Mouse (Mus musculus) frontal cortex, postnatal 36 days (tissue): ENCODE measurements around the gene Acacb.

Experiments
- DNase-seq, 2 experiments: peaks; one replicate each; pipeline ENCODE4 v3.0.0; 2022; ENCODE audit warnings: low spot score in 2 of 2

Acacb gene

GRCm38 (mm10) chr5:114268646-114269045 lies 122.3 kb downstream of the Acacb start:
- no peak for DNase-seq

- DNase-seq: no peak
These were observed 123.2 kb downstream of the Acacb start for GRCm38 (mm10) chr5:114269499-114269898.

GRCm38 (mm10) chr5:114269984-114270383 lies 123.6 kb downstream of the Acacb start:
- no peak for DNase-seq

DNA sequence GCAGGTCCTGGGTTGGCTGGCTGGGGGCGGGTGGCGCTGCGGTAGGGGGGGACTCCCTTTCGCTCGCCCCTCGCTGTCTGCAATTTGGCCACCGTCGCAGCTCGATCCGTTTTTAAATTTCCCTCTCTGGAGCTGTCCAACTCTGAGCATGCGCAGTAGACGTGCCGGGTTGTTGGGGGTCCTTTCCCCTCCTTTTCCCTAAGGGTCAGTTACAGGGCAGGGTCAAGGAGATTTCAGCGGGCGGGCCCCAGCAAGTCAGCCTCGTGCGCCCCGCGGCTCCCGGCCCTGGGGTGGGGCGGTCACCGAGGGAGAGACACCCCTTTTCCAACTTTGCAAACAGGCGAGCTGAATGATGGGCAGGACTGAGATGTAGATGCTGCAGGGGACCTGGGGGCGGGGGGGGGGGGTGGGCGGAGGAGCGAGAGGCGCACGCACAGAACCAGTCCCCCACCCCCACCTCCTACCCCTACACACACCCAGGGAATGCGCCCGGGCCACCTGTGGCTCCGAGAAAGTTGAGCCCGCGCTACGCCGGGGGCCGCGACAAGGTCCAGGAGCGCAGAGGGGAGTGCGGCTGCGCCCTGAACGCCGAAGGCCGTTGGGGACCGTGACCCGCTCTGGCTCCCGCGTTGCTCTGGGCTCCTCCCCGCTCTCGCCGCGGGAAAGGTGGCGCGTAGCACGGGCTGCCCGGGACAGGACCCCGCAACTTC lies 127.5 kb downstream of the Acacb start, which contains the start of gene Foxn4:
Gene Foxn4, minus strand, starts transcription at position 115 of the 710 bp plus-strand sequence.
- no peak for DNase-seq

- no peak for DNase-seq
These were observed 129.0 kb downstream of the Acacb start for GRCm38 (mm10) chr5:114275339-114275738.

GRCm38 (mm10) chr5:114275991-114276390 lies 129.7 kb downstream of the Acacb start:
- DNase-seq: no peak

DNA sequence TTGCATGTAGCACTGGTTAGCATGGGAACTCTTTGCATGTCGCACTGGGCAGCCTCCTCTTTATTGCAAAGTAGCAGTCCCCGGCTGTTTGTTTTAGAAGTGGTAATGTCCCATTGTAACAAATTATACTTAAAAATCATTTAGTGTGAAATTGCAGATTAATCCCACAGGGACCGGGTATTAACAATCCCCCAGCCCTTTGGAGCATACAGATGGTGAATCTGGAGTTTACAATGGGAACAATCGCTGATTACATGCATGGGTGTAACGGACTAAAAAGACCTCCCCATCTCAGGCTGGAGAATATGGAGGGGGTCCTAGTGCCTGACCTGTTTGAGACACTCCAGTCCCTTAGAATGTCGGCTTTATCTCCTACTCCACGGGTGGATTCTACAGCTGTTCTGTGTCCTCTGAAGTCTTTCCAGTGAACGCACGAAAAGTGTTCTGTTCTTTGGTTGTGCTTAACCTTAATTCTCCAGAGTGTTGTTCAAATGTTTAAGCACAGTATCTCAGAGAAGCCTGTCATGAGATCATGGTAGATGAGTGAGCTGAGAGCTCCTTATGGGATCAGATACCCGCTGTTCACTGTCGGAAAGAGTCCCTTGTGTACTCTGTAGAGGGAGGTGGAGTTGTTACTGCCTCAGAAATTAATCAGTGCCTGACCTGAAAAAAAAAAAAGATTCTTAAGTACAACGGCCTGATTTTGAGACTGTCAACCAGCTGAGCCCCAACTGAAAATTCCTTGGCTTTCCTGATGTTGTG lies 133.2 kb downstream of the Acacb start:
- no peak for DNase-seq

DNA sequence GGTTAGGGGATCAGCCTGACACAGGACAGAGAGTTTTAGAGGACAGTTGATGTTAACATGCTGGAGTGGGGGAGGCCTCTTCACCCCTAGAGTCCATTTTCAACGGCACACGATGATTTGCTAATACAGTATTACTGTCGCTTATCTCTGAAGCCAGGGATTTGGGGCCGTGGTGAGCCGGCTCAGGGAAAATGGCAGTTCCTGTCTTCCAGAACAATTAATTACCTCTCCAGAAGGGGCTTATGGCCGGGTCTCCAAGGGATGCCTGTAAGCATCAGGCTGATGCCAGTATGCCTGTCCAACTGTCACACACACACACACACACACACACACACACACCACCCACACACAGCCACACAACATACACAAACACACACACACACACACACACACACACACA lies 136.0 kb downstream of the Acacb start:
- no peak for DNase-seq

GRCm38 (mm10) chr5:114284604-114285397 lies 138.5 kb downstream of the Acacb start:
- peak in 1 of 2 experiments; percentile 46 for DNase-seq

DNA sequence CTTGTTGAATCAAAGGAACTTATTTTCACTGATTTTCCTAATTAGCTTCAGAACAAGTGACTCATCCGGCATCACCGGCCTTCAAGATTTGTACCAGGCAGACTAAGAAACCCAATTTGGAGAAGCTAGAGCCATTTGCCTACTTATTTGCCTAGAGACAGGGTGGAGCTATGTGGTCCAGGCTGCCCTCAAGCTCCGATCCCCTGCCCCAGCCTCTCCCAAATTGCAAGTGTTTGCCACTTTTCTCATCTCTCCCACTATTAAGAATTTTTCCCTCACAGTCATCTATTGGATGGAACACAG lies 139.0 kb downstream of the Acacb start:
- DNase-seq: peak in 1 of 2 experiments; percentile 18

DNA sequence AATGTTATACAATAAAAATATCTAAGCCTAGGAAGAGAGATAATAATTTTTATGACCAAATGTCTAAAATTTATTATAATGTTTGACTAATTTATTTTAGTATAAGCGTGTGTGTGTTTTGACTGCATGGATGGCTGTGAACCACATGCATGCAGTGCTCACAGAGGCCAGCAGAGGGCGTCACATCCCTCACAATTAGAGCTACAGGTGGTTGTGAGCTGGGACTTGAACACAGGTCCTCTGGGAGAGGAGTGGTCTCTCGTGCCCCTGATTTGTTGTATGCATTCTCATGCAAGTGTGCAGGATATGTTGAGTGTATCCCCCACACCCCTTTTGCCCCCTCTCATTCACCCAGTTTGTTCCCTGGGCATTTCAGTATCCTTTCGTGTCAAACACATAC lies 139.8 kb downstream of the Acacb start:
- DNase-seq: no peak

DNA sequence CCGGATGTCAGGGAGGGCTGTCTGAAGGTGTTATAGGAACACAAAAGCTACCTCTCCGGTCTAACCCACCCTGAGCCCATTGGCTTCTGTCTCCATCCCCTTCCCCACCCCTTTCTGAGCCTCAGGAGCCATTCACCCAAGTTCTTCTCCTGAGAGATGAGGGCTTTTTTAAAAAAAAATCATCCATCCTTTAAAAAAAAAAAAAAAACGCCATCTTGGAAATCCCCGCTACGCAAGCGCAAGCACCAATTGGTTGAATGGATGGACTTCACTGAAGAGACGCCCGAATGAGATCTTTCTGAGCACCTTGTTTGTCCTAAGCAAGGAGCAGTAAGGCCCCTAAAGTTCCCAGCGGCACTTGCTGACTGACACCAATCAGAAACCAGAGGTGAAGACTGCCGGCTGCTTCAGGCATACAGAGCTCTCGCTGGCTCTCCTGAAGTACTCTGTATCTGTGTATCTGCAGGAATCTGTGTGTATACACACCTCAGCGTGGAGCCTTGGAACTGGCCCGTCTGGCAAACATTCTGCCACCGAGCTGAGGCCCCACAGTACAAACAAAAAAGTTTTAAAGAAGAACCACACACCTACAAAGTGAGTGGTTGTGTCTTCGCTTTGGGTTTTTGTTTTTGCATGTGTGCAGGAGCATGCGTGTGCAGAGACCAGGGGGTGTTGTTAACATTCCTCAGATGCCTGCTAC lies 140.7 kb downstream of the Acacb start:
- DNase-seq: no peak

DNA sequence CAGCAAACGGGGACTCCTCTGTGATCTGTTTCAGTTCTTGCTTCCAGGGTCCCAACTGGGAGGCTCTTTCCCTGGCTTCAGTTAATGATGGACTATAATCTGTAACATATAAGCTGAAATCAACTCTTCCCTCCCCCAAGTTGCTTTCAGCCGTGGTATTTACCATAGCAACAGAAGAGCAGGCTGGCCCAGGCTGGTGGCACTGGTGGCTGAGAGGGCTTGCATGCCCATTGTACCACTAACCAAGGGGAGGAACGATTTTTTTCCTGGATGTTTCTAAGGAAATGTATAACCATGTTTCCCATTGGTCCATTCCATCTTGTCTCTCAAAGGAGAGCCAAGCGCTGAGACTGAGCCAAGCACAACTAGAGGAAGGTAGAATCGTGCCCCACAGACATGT lies 142.1 kb downstream of the Acacb start:
- no peak for DNase-seq

DNA sequence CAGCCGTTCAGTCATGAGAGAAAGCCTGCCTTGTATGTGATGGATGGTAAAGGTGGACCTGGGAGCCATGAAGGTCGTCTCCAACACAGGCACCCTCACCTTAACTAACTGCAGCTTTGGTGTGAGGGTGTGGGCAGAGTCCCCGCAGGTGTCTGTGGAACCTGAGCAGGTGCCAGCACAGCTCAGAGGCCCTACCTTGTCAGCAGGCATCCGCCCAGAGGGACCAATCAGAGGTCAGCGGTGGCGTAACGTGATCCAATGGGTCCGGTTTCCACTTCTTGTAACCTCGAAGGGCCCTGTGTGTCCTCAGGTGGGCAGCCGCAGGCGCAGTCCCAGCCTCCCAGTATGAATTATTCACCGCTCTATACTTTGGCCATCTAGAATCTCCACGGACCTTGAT lies 142.5 kb downstream of the Acacb start, which contains the start of gene Myo1h:
Gene Myo1h, plus strand, starts transcription at position 293 of the 400 bp plus-strand sequence.
- DNase-seq: no peak

- no peak for DNase-seq
These were observed 143.7 kb downstream of the Acacb start for GRCm38 (mm10) chr5:114290004-114290403.

DNA sequence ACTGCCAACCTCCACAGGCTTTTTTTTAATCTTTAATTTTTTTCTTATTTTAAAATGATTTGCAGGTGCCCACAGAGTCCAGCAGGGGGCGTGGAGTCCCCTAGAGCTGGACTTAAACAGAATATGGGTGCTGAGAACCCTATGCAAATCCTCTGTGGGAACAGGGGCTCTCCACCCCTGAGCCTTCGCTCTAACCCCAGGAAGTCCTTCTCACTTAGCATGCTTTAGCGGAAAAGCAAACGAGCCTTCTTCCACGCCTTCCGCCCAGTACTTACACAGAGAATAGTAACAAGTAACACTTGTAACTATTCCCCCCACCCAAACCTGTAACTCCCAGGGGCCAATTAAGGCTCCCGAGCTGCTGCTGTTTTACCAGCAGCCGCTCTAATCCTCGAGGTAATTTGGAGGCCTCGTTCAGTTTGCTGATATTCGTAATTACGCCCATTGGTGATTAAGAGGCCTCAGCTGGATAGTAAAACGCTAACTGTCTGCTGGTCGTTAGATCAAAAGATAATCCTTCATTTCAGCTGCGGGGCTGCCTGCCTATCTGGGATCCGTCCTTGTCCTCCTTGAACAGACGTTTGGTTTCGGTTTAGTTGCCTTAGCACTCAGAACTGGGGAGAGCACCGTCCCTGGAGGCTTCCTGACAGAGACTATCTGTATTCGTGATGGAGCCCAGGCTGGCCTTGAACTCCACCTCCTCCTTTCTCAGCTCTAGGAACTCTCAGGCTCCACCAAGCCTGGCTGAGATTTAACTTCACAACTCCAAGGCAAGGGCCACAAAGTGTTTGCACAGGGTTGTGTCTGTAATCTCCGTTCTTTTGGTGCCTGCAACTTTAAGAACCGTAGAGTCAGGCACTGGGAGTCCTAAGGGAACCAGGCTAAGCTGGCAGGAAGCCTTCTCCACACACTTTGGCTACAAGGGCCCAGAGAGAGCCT lies 150.6 kb downstream of the Acacb start:
- DNase-seq: no peak

- DNase-seq: no peak
These were observed 152.0 kb downstream of the Acacb start for GRCm38 (mm10) chr5:114298212-114298894.

- no peak for DNase-seq
These were observed 153.0 kb downstream of the Acacb start for GRCm38 (mm10) chr5:114299156-114299855.

DNA sequence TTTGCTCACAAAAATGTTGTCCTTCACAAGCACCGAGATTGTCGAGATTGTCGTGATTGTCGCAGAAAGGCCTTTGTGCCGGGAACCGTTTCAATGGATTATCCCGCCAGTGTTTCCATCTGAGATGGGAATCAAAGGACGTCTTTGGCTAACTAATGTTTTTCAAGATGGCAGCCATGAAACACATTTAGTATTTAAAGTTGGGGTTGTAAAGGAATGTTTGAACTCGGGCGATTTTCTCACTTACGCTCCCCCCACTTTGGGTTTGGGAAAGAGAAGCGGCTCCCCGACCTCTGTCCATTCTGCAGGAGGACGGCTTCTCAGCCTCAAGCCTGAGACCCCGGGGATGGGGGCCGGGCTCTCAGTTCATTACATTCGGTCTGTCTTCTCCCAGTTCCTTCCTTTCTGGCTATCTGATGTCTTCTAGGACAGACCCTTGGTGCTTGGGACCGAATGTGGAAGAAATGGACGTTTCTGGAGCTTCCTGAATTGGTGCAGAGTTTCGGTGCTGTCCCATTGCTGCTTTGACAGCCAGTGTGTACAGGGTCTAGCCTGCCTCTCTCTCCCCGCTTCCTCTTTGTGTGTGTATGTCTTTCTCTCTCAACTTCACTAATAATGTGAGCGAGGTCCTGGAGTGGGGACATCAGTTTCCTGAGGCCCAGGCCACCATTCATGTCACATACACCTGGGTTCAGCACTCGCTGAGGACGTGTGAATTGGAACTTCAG lies 153.7 kb downstream of the Acacb start:
- no peak for DNase-seq
